Mouse (Mus musculus): ENCODE results near the gene Socs3.

Gene Socs3

GRCm38 (mm10) chr11:117954819-117955218, 15.0 kb downstream of the Socs3 start:
- no peak for DNase-seq

- no peak for DNase-seq
These were observed 15.8 kb downstream of the Socs3 start for GRCm38 (mm10) chr11:117954094-117954493.

- peak in 1 of 2 experiments; percentile 64 for DNase-seq
These were observed 17.5 kb downstream of the Socs3 start for GRCm38 (mm10) chr11:117952174-117952933.

GRCm38 (mm10) chr11:117951391-117951790, 18.5 kb downstream of the Socs3 start:
- no peak for DNase-seq

- DNase-seq = peak; percentile 76 to 82
These were observed 20.3 kb downstream of the Socs3 start for GRCm38 (mm10) chr11:117949392-117950091.

- no peak for DNase-seq
These were observed 22.8 kb downstream of the Socs3 start for GRCm38 (mm10) chr11:117946996-117947419.

- no peak for DNase-seq
These were observed 23.5 kb downstream of the Socs3 start for GRCm38 (mm10) chr11:117946195-117946979.

- DNase-seq = no peak
These were observed 28.0 kb downstream of the Socs3 start for GRCm38 (mm10) chr11:117941848-117942247.

- no peak for DNase-seq
These were observed 28.5 kb downstream of the Socs3 start for GRCm38 (mm10) chr11:117941325-117941834.

- DNase-seq = no peak
These were observed 29.0 kb downstream of the Socs3 start for GRCm38 (mm10) chr11:117940881-117941280.

GRCm38 (mm10) chr11:117939741-117940285, 30.0 kb downstream of the Socs3 start:
- DNase-seq = peak; percentile 76 to 86

GRCm38 (mm10) chr11:117939004-117939730, 30.7 kb downstream of the Socs3 start:
- DNase-seq = no peak

- DNase-seq = peak; percentile 89 to 94
These were observed 33.6 kb downstream of the Socs3 start for GRCm38 (mm10) chr11:117936202-117936601.

- peak; percentile 75 to 79 for DNase-seq
These were observed 34.2 kb downstream of the Socs3 start for GRCm38 (mm10) chr11:117935616-117936015.

GRCm38 (mm10) chr11:117934576-117935368, 35.1 kb downstream of the Socs3 start:
- no peak for DNase-seq

- DNase-seq = peak; percentile 24 to 36
These were observed 35.7 kb downstream of the Socs3 start for GRCm38 (mm10) chr11:117934168-117934567.

GRCm38 (mm10) chr11:117932195-117932594, 37.7 kb downstream of the Socs3 start:
- no peak for DNase-seq

- DNase-seq = no peak
These were observed 38.3 kb downstream of the Socs3 start for GRCm38 (mm10) chr11:117931576-117931975.

GRCm38 (mm10) chr11:117930781-117931338, 39.0 kb downstream of the Socs3 start:
- peak in 1 of 2 experiments; percentile 46 for DNase-seq

GRCm38 (mm10) chr11:117925541-117925940, 44.3 kb downstream of the Socs3 start:
- no peak for DNase-seq

GRCm38 (mm10) chr11:117924466-117924865, 45.4 kb downstream of the Socs3 start:
- DNase-seq = no peak
